Mouse (Mus musculus) cortical plate, adult 2 months (tissue): ENCODE results near the gene Chst8. TPM values are rescaled to one million over a fixed set of nuclear protein-coding genes. Genes with fewer than 3 reads are reported as not detected.

ENCODE experiments used
- H3K27ac ChIP-seq: fragments of 200-500 bp; 2 replicates; pipeline ENCODE4 v1.5.1; 2012; ENCODE audit warnings: low read length, control low read depth, inconsistent platforms; ENCODE audit not compliant: insufficient read depth
- H3K4me1 ChIP-seq: fragments of 200-500 bp; 2 replicates; pipeline ENCODE4 v1.6.1; 2011; ENCODE audit warnings: low read length; ENCODE audit not compliant: control insufficient read depth, insufficient read depth
- H3K4me3 ChIP-seq: fragments of 200-500 bp; 2 replicates; pipeline ENCODE4 v1.5.1; 2011; ENCODE audit warnings: mild to moderate bottlenecking, low read length, control low read depth; ENCODE audit not compliant: insufficient read depth
- CTCF ChIP-seq: fragments of 200-500 bp; IDR thresholded peaks from 2 replicates; pipeline ENCODE4 v1.5.1; 2011; ENCODE audit warnings: mild to moderate bottlenecking, control low read depth, low read length; ENCODE audit not compliant: insufficient read depth; ENCODE audit errors: extremely low read depth
- POLR2A ChIP-seq: fragments of 200-500 bp; IDR thresholded peaks from 2 replicates; pipeline ENCODE4 v1.6.1; 2011; ENCODE audit warnings: mild to moderate bottlenecking, low read length, control low read depth; ENCODE audit not compliant: insufficient read depth; ENCODE audit errors: extremely low read depth
- polyA plus RNA-seq: library from polyadenylated mRNA; depleted of rRNA; stranded (reverse); fragments of >200 nt; gene quantifications from 2 replicates; pipeline ENCODE4 v1.2.3, GENCODE M21; 2012

The Chst8 gene
- polyA plus RNA-seq, 1 experiment: 11.9 TPM

DNA sequence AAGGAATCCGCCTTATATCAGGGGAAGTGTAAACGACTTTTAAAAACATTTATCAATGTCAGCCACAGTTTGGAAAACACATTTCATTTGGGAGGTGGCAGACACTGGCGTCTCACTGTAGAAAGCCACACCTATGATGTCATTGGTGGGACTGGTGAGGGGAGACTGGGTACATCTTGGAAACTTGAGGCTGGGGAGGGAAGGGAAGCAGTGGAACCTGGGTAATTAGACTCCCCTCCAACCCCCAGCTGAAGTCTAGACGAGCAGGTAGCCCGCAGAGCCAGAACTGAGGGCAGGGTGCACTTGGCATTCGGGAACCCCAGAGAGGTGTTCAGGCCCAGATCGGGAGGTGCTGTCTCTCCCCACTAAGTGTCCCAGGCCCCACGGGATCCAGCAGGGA, 90.4 kb downstream of the Chst8 start:
- Histone ChIP-seq H3K4me3 (no peak overlapping the region), H3K4me1 (no peaks in the 10 kb centered on the region), H3K27ac (no peak overlapping the region)
- TF ChIP-seq CTCF (no peak), POLR2A (no peak)

GRCm38 (mm10) chr7:34721650-34722048, 90.9 kb downstream of the Chst8 start:
- Histone ChIP-seq H3K4me3 (no peak overlapping the region), H3K4me1 (no peaks in the 10 kb centered on the region), H3K27ac (no peak overlapping the region)
- no peak for TF ChIP-seq POLR2A
- TF ChIP-seq CTCF: no peak

DNA sequence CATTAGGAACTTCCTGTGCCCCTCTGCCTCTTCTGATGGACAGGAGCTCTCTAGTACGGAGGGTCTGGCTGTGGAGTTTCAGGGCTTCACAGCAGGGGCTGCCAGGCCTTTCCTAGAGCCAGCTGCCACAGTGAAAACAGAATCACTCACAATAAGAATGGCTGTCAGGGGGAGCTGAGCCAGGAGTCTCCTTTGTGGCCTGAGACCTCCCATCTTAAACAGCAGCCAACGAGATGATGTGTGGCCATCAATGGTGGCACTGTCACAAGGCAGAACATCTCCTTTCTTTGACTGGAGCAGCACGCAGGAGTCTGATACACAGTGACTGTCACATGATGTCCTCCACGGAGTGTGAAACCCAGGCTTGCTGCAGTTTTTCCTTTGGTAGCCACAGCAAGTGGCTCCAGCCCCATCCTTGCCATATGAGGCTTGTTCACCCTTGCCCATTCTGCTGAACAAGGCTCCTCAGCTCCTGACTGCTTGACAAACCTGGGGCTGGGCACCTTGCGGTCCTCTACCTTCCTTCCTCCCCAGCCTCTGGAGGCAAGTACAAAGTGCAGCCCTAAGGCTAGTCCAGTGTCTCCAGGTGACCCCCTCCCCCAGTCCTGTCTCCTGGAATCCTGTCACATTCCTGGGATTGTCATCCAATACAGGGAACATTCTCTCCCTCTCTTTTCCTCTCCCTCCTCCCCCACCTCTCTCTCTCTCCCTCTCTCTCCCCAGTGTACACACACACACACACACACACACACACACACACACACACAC, 91.4 kb downstream of the Chst8 start:
- Histone ChIP-seq H3K4me3 (no peak overlapping the region), H3K27ac (no peak overlapping the region), H3K4me1 (no peaks in the 10 kb centered on the region)
- TF ChIP-seq POLR2A: no peak
- TF ChIP-seq CTCF: no peak

GRCm38 (mm10) chr7:34719599-34719998, 92.9 kb downstream of the Chst8 start:
- Histone ChIP-seq H3K27ac (no peak overlapping the region), H3K4me3 (no peak overlapping the region), H3K4me1 (no peaks in the 10 kb centered on the region)
- TF ChIP-seq POLR2A (no peak), CTCF (peak; percentile 73)

GRCm38 (mm10) chr7:34718651-34719050, 93.9 kb downstream of the Chst8 start:
- Histone ChIP-seq H3K4me3 (no peak overlapping the region), H3K27ac (no peak overlapping the region), H3K4me1 (no peaks in the 10 kb centered on the region)
- TF ChIP-seq POLR2A (no peak), CTCF (no peak)

GRCm38 (mm10) chr7:34717161-34717810, 95.2 kb downstream of the Chst8 start:
- Histone ChIP-seq H3K27ac (no peak overlapping the region), H3K4me1 (no peaks in the 10 kb centered on the region)

DNA sequence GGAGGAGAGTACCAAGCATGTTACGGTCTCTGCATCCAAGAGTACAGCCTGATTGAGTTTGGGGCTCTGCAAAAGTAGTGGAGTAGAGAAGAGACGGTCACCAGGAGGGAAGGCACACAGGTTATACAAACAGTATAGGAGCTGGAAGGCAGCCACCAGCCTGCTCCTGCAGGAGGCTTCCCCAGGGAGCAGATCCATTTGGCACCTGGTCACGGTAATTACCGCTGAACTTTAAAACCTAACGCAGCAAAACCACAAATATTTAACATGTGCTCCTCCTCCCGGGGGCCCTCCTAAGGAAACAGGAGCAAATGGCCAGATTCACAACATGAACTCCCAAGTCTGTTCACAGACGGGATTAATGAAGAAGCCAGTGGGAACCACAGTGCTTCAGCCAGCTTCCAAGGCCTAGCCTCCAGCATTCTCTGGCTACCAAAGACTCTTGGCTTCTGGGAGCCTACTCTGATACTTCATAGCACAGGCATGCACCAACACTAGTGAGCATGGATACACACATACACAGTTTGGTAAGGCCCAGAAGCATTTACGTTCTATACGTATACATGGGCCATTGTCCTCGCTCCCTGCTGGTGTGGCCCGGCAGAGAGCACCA, 97.6 kb downstream of the Chst8 start:
- Histone ChIP-seq H3K4me3 (no peak overlapping the region), H3K4me1 (no peaks in the 10 kb centered on the region), H3K27ac (no peak overlapping the region)
- TF ChIP-seq POLR2A: no peak
- TF ChIP-seq CTCF: no peak

More at GRCm38 (mm10) chr7:34717161-34717810, 95.2 kb downstream of the Chst8 start:
- no peak overlapping the region for H3K4me3 ChIP-seq
- TF ChIP-seq CTCF (no peak), POLR2A (no peak)

GRCm38 (mm10) chr7:34709111-34709510, 103.4 kb downstream of the Chst8 start:
- TF ChIP-seq POLR2A: no peak
- TF ChIP-seq CTCF: no peak
- H3K27ac ChIP-seq: no peak overlapping the region
- no peaks in the 10 kb centered on the region for H3K4me1 ChIP-seq
- H3K4me3 ChIP-seq: no peak overlapping the region

- peaks cover 2% of the 10 kb centered on the region; the same call in 1 of the 2 replicates for H3K4me1 ChIP-seq
- TF ChIP-seq POLR2A (no peak), CTCF (no peak)
- no peak overlapping the region for H3K27ac ChIP-seq
- no peak overlapping the region for H3K4me3 ChIP-seq
Measured at GRCm38 (mm10) chr7:34704401-34704800, 108.1 kb downstream of the Chst8 start.
